Comparison of ENCODE assay signal across 18 mouse cellular contexts in the genomic region with DNA sequence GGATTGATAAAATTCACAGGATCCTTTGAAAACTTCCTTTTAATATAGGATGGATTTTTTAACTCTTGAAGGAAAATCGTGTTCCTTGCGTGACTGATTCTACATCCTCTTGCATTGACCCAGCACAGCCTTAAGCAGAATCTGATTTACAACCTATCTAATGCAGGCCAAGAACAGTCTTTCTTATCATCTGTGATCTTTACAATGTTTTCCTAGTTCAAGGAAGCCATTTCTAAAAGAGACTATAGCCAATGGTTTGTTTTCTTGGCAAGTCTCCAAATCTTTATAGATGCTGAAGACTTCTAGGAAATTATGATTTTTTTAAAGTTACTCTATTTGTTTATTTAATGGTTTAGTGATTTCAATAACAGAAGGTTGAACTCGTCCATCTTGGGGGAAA.
"Had no signal": no experiment of that assay in that cellular context is flagged by ENCODE, and none has a peak within 500 bp of the region (broad histone marks: within the 10 kb centered on the region; RNA-seq: fewer than 3 reads in every experiment).

No protein-coding gene starts in this region.

- H3K27ac ChIP-seq: midbrain, embryonic 10.5 days; midbrain, embryonic 12.5 days; neural tube, embryonic 13.5 days; neural tube, embryonic 15.5 days; stomach, embryonic 15.5 days; stomach, postnatal 0 days had no signal

- H3K27me3 ChIP-seq: midbrain, embryonic 12.5 days; neural tube, embryonic 13.5 days; neural tube, embryonic 15.5 days; stomach, embryonic 15.5 days had no signal

- H3K36me3 ChIP-seq: midbrain, embryonic 10.5 days; midbrain, embryonic 12.5 days; neural tube, embryonic 13.5 days; neural tube, embryonic 15.5 days; stomach, embryonic 15.5 days had no signal

- ATAC-seq: midbrain, embryonic 16.5 days had no signal

- H3K9ac ChIP-seq: midbrain, embryonic 12.5 days; neural tube, embryonic 13.5 days; neural tube, embryonic 15.5 days; stomach, embryonic 15.5 days had no signal

- DNase-seq: lung, adult 2 months; lung, postnatal 10 days; lung, postnatal 4 days; midbrain, embryonic 14.5 days; retina, postnatal 1 day; right cerebral cortex, adult 18-20 months; right cerebral cortex, postnatal 14 days; thymus, adult 2 months; thymus, postnatal 25 days; thymus, postnatal 4 days had no signal

- H3K4me1 ChIP-seq: midbrain, embryonic 12.5 days; neural tube, embryonic 13.5 days had no signal

- H3K4me2 ChIP-seq: midbrain, embryonic 12.5 days; neural tube, embryonic 13.5 days; neural tube, embryonic 15.5 days; stomach, embryonic 15.5 days had no signal

- H3K4me3 ChIP-seq: midbrain, embryonic 10.5 days; midbrain, embryonic 12.5 days; myocyte; neural tube, embryonic 13.5 days; neural tube, embryonic 15.5 days; stomach, embryonic 15.5 days had no signal

- H3K9me3 ChIP-seq: midbrain, embryonic 10.5 days; midbrain, embryonic 12.5 days; neural tube, embryonic 13.5 days; neural tube, embryonic 15.5 days; stomach, embryonic 15.5 days had no signal
